Mouse (Mus musculus) myocyte (in vitro differentiated cells): ENCODE data around the gene Hist1h3a.

ENCODE experiments used
- E2F4 ChIP-seq: IDR thresholded peaks from one replicate; pipeline ENCODE4 v1.6.1; 2011; ENCODE audit warnings: mild to moderate bottlenecking, control low read depth, moderate library complexity; ENCODE audit not compliant: insufficient read depth
- MAX ChIP-seq: IDR thresholded peaks from one replicate; pipeline ENCODE4 v1.6.1; 2011; ENCODE audit warnings: low read depth, mild to moderate bottlenecking, control low read depth
- MYOD1 ChIP-seq, 3 experiments: IDR thresholded peaks; one replicate each; pipeline ENCODE4 v1.6.1; 2011; ENCODE audit warnings: control low read depth in 2 of 3, low read depth in 2 of 3, mild to moderate bottlenecking in 2 of 3, moderate library complexity in 1 of 3; ENCODE audit not compliant: insufficient read length in 2 of 3, control insufficient read depth in 1 of 3
- POLR2A ChIP-seq: IDR thresholded peaks from one replicate; pipeline ENCODE4 v1.6.1; 2011; ENCODE audit warnings: low read depth, mild to moderate bottlenecking, control low read depth, moderate library complexity; ENCODE audit not compliant: insufficient read length
- REST ChIP-seq: IDR thresholded peaks from one replicate; pipeline ENCODE4 v1.6.1; 2011; ENCODE audit warnings: mild to moderate bottlenecking, control low read depth, moderate library complexity; ENCODE audit not compliant: insufficient read depth, insufficient read length
- TCF3 ChIP-seq: IDR thresholded peaks from one replicate; pipeline ENCODE4 v1.6.1; 2011; ENCODE audit warnings: low read depth, control low read depth; ENCODE audit not compliant: insufficient read length
- USF1 ChIP-seq: IDR thresholded peaks from one replicate; pipeline ENCODE4 v1.6.1; 2011; ENCODE audit warnings: low read depth, mild to moderate bottlenecking, control low read depth, moderate library complexity

- TF ChIP-seq MAX = no peak
- no peak for TF ChIP-seq TCF3
- TF ChIP-seq REST = no peak
- TF ChIP-seq POLR2A = no peak
- TF ChIP-seq MYOD1 (IDR thresholded peaks at IDR 0.05; ENCODE audit: control insufficient read depth in 1 of 3, insufficient read length in 2 of 3, low read depth in 2 of 3) = no peak
- TF ChIP-seq E2F4 = no peak
- TF ChIP-seq USF1 = no peak
Measured at GRCm38 (mm10) chr13:23759916-23760239, 2.3 kb downstream of the Hist1h3a start.
